Mouse (Mus musculus) large intestine, adult 2 months (tissue): ENCODE measurements around the gene Slc30a4. TPM values are rescaled to one million over a fixed set of nuclear protein-coding genes. Genes with fewer than 3 reads are reported as not detected.

Experiments used
- polyA plus RNA-seq: library from polyadenylated mRNA; depleted of rRNA; stranded (reverse); fragments of >200 nt; gene quantifications from 2 replicates; pipeline ENCODE4 v1.2.3, GENCODE M21; 2012; rRNA removed

Gene Slc30a4
- polyA plus RNA-seq, 1 experiment: 9.5 TPM

Other genes with a start within 250 kb of the Slc30a4 start
- gene Gm14085, start 217.7 kb downstream of the Slc30a4 start, polyA plus RNA-seq: 0.08 and 0.14 TPM in 2 replicates
- 2.9 and 4.2 TPM in 2 replicates for gene Gatm, start 91.4 kb downstream of the Slc30a4 start, polyA plus RNA-seq
- gene AA467197, start 65.7 kb downstream of the Slc30a4 start, polyA plus RNA-seq: 49.8 and 57.5 TPM in 2 replicates
- gene Bloc1s6, start 35.8 kb upstream of the Slc30a4 start, polyA plus RNA-seq: 29.0 and 33.6 TPM in 2 replicates
- 53.9 and 63.8 TPM in 2 replicates for gene Sqor, start 62.6 kb upstream of the Slc30a4 start, polyA plus RNA-seq